Mouse (Mus musculus) testis, postnatal 10 days (tissue): ENCODE data around the gene Agmat.
"Not testable (repeated sequence)": the region's sequence is repeated elsewhere in the genome, so short reads cannot be mapped to it uniquely, and the experiment has no call there.

Experiments used
- DNase-seq: peaks from one replicate; pipeline ENCODE4 v3.0.0; 2021; ENCODE audit warnings: low spot score

Gene Agmat

GRCm38 (mm10) chr4:141735206-141735560 lies 11.3 kb upstream of the Agmat start:
- no peak for DNase-seq

GRCm38 (mm10) chr4:141736856-141737255 lies 9.6 kb upstream of the Agmat start:
- no peak for DNase-seq

GRCm38 (mm10) chr4:141738015-141738414 lies 8.5 kb upstream of the Agmat start:
- no peak for DNase-seq

GRCm38 (mm10) chr4:141741856-141742255 lies 4.6 kb upstream of the Agmat start:
- DNase-seq: no peak

GRCm38 (mm10) chr4:141742381-141742780 lies 4.1 kb upstream of the Agmat start:
- no peak for DNase-seq

GRCm38 (mm10) chr4:141749557-141749956 lies 3.1 kb downstream of the Agmat start:
- DNase-seq: peak; percentile 51

- no peak for DNase-seq
Observed at GRCm38 (mm10) chr4:141750826-141751225, 4.4 kb downstream of the Agmat start.

- DNase-seq: no peak
Observed at GRCm38 (mm10) chr4:141751419-141752075, 5.1 kb downstream of the Agmat start.

- DNase-seq: no peak
Observed at GRCm38 (mm10) chr4:141752076-141752421, 5.6 kb downstream of the Agmat start.

GRCm38 (mm10) chr4:141755375-141755930 lies 9.0 kb downstream of the Agmat start:
- no peak for DNase-seq

GRCm38 (mm10) chr4:141757124-141757523 lies 10.7 kb downstream of the Agmat start:
- no peak for DNase-seq

- no peak for DNase-seq
Observed at GRCm38 (mm10) chr4:141758874-141759542, 12.5 kb downstream of the Agmat start.

GRCm38 (mm10) chr4:141760942-141761341 lies 14.5 kb downstream of the Agmat start:
- no peak for DNase-seq

GRCm38 (mm10) chr4:141762102-141762598 lies 15.7 kb downstream of the Agmat start:
- DNase-seq: no peak

GRCm38 (mm10) chr4:141763476-141763875 lies 17.0 kb downstream of the Agmat start:
- peak; percentile 49 for DNase-seq

- DNase-seq: no peak
Observed at GRCm38 (mm10) chr4:141765008-141765407, 18.5 kb downstream of the Agmat start.

- no peak for DNase-seq
Observed at GRCm38 (mm10) chr4:141766316-141766667, 19.8 kb downstream of the Agmat start.

- DNase-seq: peak; percentile 54
Observed at GRCm38 (mm10) chr4:141766668-141767352, 20.3 kb downstream of the Agmat start.

- DNase-seq: peak; percentile 56
Observed at GRCm38 (mm10) chr4:141767353-141768036, 21.0 kb downstream of the Agmat start.

- DNase-seq: no peak
Observed at GRCm38 (mm10) chr4:141769501-141770160, 23.2 kb downstream of the Agmat start.

GRCm38 (mm10) chr4:141771823-141772222 lies 25.4 kb downstream of the Agmat start:
- no peak for DNase-seq

- DNase-seq: not testable (repeated sequence)
Observed at GRCm38 (mm10) chr4:141773019-141773418, 26.5 kb downstream of the Agmat start.
